Mouse (Mus musculus): ENCODE results near the gene Gm37240.
A peak's percentile ranks its signal among the peaks of the same experiment; 100 is the strongest.

Gene Gm37240

GRCm38 (mm10) chr3:84542450-84542849 lies 1344.9 kb downstream of the Gm37240 start:
- peak; percentile 14 for DNase-seq (ENCODE audit: low read depth, low spot score)

- DNase-seq (ENCODE audit: low read depth, low spot score) = no peak
These were observed 1345.4 kb downstream of the Gm37240 start for GRCm38 (mm10) chr3:84541881-84542280.

GRCm38 (mm10) chr3:84540640-84541039 lies 1346.7 kb downstream of the Gm37240 start:
- DNase-seq (ENCODE audit: low read depth, low spot score) = no peak

GRCm38 (mm10) chr3:84536987-84537386 lies 1350.3 kb downstream of the Gm37240 start:
- DNase-seq (ENCODE audit: low read depth, low spot score) = no peak

- no peak for DNase-seq (ENCODE audit: low read depth, low spot score)
These were observed 1354.1 kb downstream of the Gm37240 start for GRCm38 (mm10) chr3:84533227-84533626.

- no peak for DNase-seq (ENCODE audit: low read depth, low spot score)
These were observed 1358.3 kb downstream of the Gm37240 start for GRCm38 (mm10) chr3:84529021-84529420.

- no peak for DNase-seq (ENCODE audit: low read depth, low spot score)
These were observed 1362.4 kb downstream of the Gm37240 start for GRCm38 (mm10) chr3:84524952-84525351.

- no peak for DNase-seq (ENCODE audit: low read depth, low spot score)
These were observed 1371.2 kb downstream of the Gm37240 start for GRCm38 (mm10) chr3:84516163-84516562.

GRCm38 (mm10) chr3:84512774-84513515 lies 1374.4 kb downstream of the Gm37240 start:
- no peak for DNase-seq (ENCODE audit: low read depth, low spot score)

GRCm38 (mm10) chr3:84505193-84505592 lies 1382.1 kb downstream of the Gm37240 start:
- no peak for DNase-seq (ENCODE audit: low read depth, low spot score)

GRCm38 (mm10) chr3:84504291-84504690 lies 1383.0 kb downstream of the Gm37240 start:
- no peak for DNase-seq (ENCODE audit: low read depth, low spot score)

- no peak for DNase-seq (ENCODE audit: low read depth, low spot score)
These were observed 1385.2 kb downstream of the Gm37240 start for GRCm38 (mm10) chr3:84502101-84502500.

GRCm38 (mm10) chr3:84500491-84500890 lies 1386.8 kb downstream of the Gm37240 start:
- DNase-seq (ENCODE audit: low read depth, low spot score) = no peak

GRCm38 (mm10) chr3:84497718-84498117 lies 1389.6 kb downstream of the Gm37240 start:
- no peak for DNase-seq (ENCODE audit: low read depth, low spot score)

- DNase-seq (ENCODE audit: low read depth, low spot score) = no peak
These were observed 1394.7 kb downstream of the Gm37240 start for GRCm38 (mm10) chr3:84492657-84493056.

- no peak for DNase-seq (ENCODE audit: low read depth, low spot score)
These were observed 1395.2 kb downstream of the Gm37240 start for GRCm38 (mm10) chr3:84492148-84492547.

GRCm38 (mm10) chr3:84488716-84489115 lies 1398.6 kb downstream of the Gm37240 start:
- DNase-seq (ENCODE audit: low read depth, low spot score) = no peak

GRCm38 (mm10) chr3:84484891-84485290 lies 1402.4 kb downstream of the Gm37240 start:
- DNase-seq (ENCODE audit: low read depth, low spot score) = no peak

GRCm38 (mm10) chr3:84484333-84484732 lies 1403.0 kb downstream of the Gm37240 start:
- no peak for DNase-seq (ENCODE audit: low read depth, low spot score)

- DNase-seq (ENCODE audit: low read depth, low spot score) = no peak
These were observed 1405.2 kb downstream of the Gm37240 start for GRCm38 (mm10) chr3:84482121-84482520.

- DNase-seq (ENCODE audit: low read depth, low spot score) = no peak
These were observed 1406.2 kb downstream of the Gm37240 start for GRCm38 (mm10) chr3:84481104-84481503.

GRCm38 (mm10) chr3:84480006-84480897 lies 1407.1 kb downstream of the Gm37240 start, which contains the start of gene Fhdc1:
Fhdc1 (minus strand) TSS chr3:84480429.
- peak; percentile 30 for DNase-seq (ENCODE audit: low read depth, low spot score)

Measured in retina, postnatal 7 days (tissue).